Mouse (Mus musculus): ENCODE results near the gene Zbtb1.

GRCm38 (mm10) chr12:76430879-76431406, 60.9 kb downstream of the Zbtb1 start:
- TF ChIP-seq POLR2A (IDR thresholded peaks at IDR 0.05; ENCODE audit: borderline replicate concordance, extremely low read depth, insufficient read depth, insufficient read length, poor library complexity, severe bottlenecking), result no peak
- TF ChIP-seq CTCF (IDR thresholded peaks at IDR 0.05; ENCODE audit: borderline replicate concordance, extremely low read depth, insufficient read depth, insufficient read length), result no peak

Data from brain, embryonic 14.5 days (tissue).